Mouse (Mus musculus) adrenal gland, adult 8-10 months (tissue): ENCODE measurements around the gene Ndufaf2. TPM values are rescaled to one million over a fixed set of nuclear protein-coding genes. Genes with fewer than 3 reads are reported as not detected.
A peak's percentile ranks its signal among the peaks of the same experiment; 100 is the strongest.

Experiments
- DNase-seq: peaks from one replicate; pipeline ENCODE4 v3.0.0; 2022
- total RNA-seq, 4 experiments: library from RNA; stranded (reverse); gene quantifications; 2 replicates each; pipeline ENCODE4 v1.2.4; 2022

The Ndufaf2 gene
- 10 to 100 TPM; 13.9 to 27.0 (median 20.9) TPM for total RNA-seq

- peak; percentile 91 for DNase-seq
These were observed at the start of gene Ndufaf2, which contains the start of gene Ercc8 for GRCm38 (mm10) chr13:108158465-108159240. Ndufaf2 (minus strand) TSS chr13:108158623. Ercc8 (plus strand) TSS chr13:108158731.

- DNase-seq: no peak
These were observed 49.7 kb upstream of the Ndufaf2 start for GRCm38 (mm10) chr13:108208090-108208489.

- DNase-seq: no peak
These were observed 49.0 kb upstream of the Ndufaf2 start for GRCm38 (mm10) chr13:108207447-108207846.

- DNase-seq: no peak
These were observed 46.4 kb upstream of the Ndufaf2 start for GRCm38 (mm10) chr13:108204857-108205256.

- no peak for DNase-seq
These were observed 37.1 kb upstream of the Ndufaf2 start for GRCm38 (mm10) chr13:108195474-108195873.

- DNase-seq: peak; percentile 10
These were observed 32.8 kb upstream of the Ndufaf2 start for GRCm38 (mm10) chr13:108191074-108191720.

- DNase-seq: no peak
These were observed 29.6 kb upstream of the Ndufaf2 start for GRCm38 (mm10) chr13:108187994-108188393.

GRCm38 (mm10) chr13:108185530-108185929 lies 27.1 kb upstream of the Ndufaf2 start:
- DNase-seq: no peak

GRCm38 (mm10) chr13:108184743-108185255 lies 26.4 kb upstream of the Ndufaf2 start:
- DNase-seq: no peak

- no peak for DNase-seq
These were observed 22.4 kb upstream of the Ndufaf2 start for GRCm38 (mm10) chr13:108180821-108181220.

GRCm38 (mm10) chr13:108179618-108180017 lies 21.2 kb upstream of the Ndufaf2 start:
- no peak for DNase-seq

- no peak for DNase-seq
These were observed 12.1 kb upstream of the Ndufaf2 start for GRCm38 (mm10) chr13:108170511-108170910.

GRCm38 (mm10) chr13:108170002-108170401 lies 11.6 kb upstream of the Ndufaf2 start:
- no peak for DNase-seq

- no peak for DNase-seq
These were observed 6.2 kb upstream of the Ndufaf2 start for GRCm38 (mm10) chr13:108164621-108165020.

GRCm38 (mm10) chr13:108163912-108164311 lies 5.5 kb upstream of the Ndufaf2 start:
- DNase-seq: no peak

GRCm38 (mm10) chr13:108159963-108160362 lies 1.5 kb upstream of the Ndufaf2 start:
- DNase-seq: no peak

GRCm38 (mm10) chr13:108159241-108159575 lies 785 bp upstream of the Ndufaf2 start:
- no peak for DNase-seq

GRCm38 (mm10) chr13:108157732-108158464 lies 525 bp downstream of the Ndufaf2 start:
- DNase-seq: no peak

GRCm38 (mm10) chr13:108157156-108157555 lies 1.3 kb downstream of the Ndufaf2 start:
- no peak for DNase-seq

GRCm38 (mm10) chr13:108152650-108153372 lies 5.6 kb downstream of the Ndufaf2 start:
- DNase-seq: no peak

GRCm38 (mm10) chr13:108151782-108152181 lies 6.6 kb downstream of the Ndufaf2 start:
- DNase-seq: no peak

GRCm38 (mm10) chr13:108144086-108144485 lies 14.3 kb downstream of the Ndufaf2 start:
- no peak for DNase-seq
